Mouse (Mus musculus) MEL (cell line): ENCODE measurements around the gene Mtmr1. TPM values are rescaled to one million over a fixed set of nuclear protein-coding genes. Genes with fewer than 3 reads are reported as not detected.

Experiments
- DNase-seq: peaks from one replicate; pipeline ENCODE4 v3.0.0; 2011; ENCODE audit warnings: low read depth, low spot score
- H3K27ac ChIP-seq: 2 replicates; pipeline ENCODE4 v1.5.1; 2012; ENCODE audit warnings: low read depth, mild to moderate bottlenecking, control low read depth, low read length, moderate library complexity; ENCODE audit not compliant: control insufficient read depth
- H3K27me3 ChIP-seq, 2 experiments: fragments of 150-350 bp in 1 of 2; sonication (generic) in 1 of 2; 2 replicates each; pipeline ENCODE4 v1.6.1; 2012; ENCODE audit warnings: low read length in 2 of 2, mild to moderate bottlenecking in 2 of 2, improper control_type of control experiment in 1 of 2, moderate library complexity in 1 of 2; ENCODE audit not compliant: insufficient read depth in 2 of 2, control insufficient read depth in 1 of 2
- H3K36me3 ChIP-seq, 2 experiments: 2 replicates each; pipeline ENCODE4 v1.6.1; 2012 to 2014; ENCODE audit warnings: low read length in 2 of 2, improper control_type of control experiment in 1 of 2, inconsistent platforms in 1 of 2, mild to moderate bottlenecking in 1 of 2; ENCODE audit not compliant: insufficient read depth in 2 of 2, control insufficient read depth in 1 of 2
- H3K4me1 ChIP-seq, 2 experiments: fragments of 150-350 bp in 1 of 2; sonication (generic) in 1 of 2; 2 replicates each; pipeline ENCODE4 v1.6.1; 2012; ENCODE audit warnings: low read length in 2 of 2, improper control_type of control experiment in 1 of 2, mild to moderate bottlenecking in 1 of 2; ENCODE audit not compliant: insufficient read depth in 2 of 2, control insufficient read depth in 1 of 2
- H3K4me3 ChIP-seq, 2 experiments: fragments of 150-350 bp in 1 of 2; sonication (generic) in 1 of 2; 2 replicates each; pipeline ENCODE4 v1.5.1; 2012; ENCODE audit warnings: low read depth in 2 of 2, low read length in 2 of 2, mild to moderate bottlenecking in 2 of 2, moderate library complexity in 2 of 2, control low read depth in 1 of 2, improper control_type of control experiment in 1 of 2; ENCODE audit not compliant: control insufficient read depth in 1 of 2, insufficient read depth in 1 of 2
- H3K79me2 ChIP-seq: 2 replicates; pipeline ENCODE4 v1.6.1; 2012; ENCODE audit warnings: mild to moderate bottlenecking, low read length, moderate library complexity; ENCODE audit not compliant: control insufficient read depth, poor library complexity, insufficient read depth
- H3K9ac ChIP-seq: 2 replicates; pipeline ENCODE4 v1.6.1; 2012; ENCODE audit warnings: low read depth, mild to moderate bottlenecking, control low read depth, low read length, moderate library complexity; ENCODE audit not compliant: control insufficient read depth, poor library complexity, severe bottlenecking
- H3K9me3 ChIP-seq: fragments of 150-350 bp; sonication (generic); replicated peaks from 2 replicates; pipeline ENCODE4 v1.6.1; 2012; ENCODE audit warnings: mild to moderate bottlenecking, low read length, improper control_type of control experiment, moderate library complexity; ENCODE audit not compliant: insufficient read depth
- CTCF ChIP-seq, 3 experiments: IDR thresholded peaks in 2 of 3; conservative IDR thresholded peaks in 1 of 3; 2 replicates each; pipeline ENCODE4 v1.5.1; 2011 to 2012; ENCODE audit warnings: low read length in 3 of 3, low read depth in 2 of 3, mild to moderate bottlenecking in 2 of 3, improper control_type of control experiment in 1 of 3, inconsistent platforms in 1 of 3, mixed read lengths in 1 of 3, moderate library complexity in 1 of 3; ENCODE audit not compliant: control insufficient read depth in 1 of 3, insufficient read depth in 1 of 3, poor library complexity in 1 of 3, severe bottlenecking in 1 of 3
- E2F4 ChIP-seq: IDR thresholded peaks from 2 replicates; pipeline ENCODE4 v1.6.1; 2011; ENCODE audit warnings: low read depth, low read length, improper control_type of control experiment, borderline replicate concordance
- ETS1 ChIP-seq: IDR thresholded peaks from 2 replicates; pipeline ENCODE4 v1.6.1; 2012; ENCODE audit warnings: low read depth, mild to moderate bottlenecking, inconsistent platforms, low read length, improper control_type of control experiment, moderate library complexity
- GABPA ChIP-seq: IDR thresholded peaks from 2 replicates; pipeline ENCODE4 v1.6.1; 2012; ENCODE audit warnings: low read depth, mild to moderate bottlenecking, inconsistent platforms, low read length, improper control_type of control experiment, moderate library complexity
- JUND ChIP-seq: IDR thresholded peaks from 2 replicates; pipeline ENCODE4 v1.6.1; 2011; ENCODE audit warnings: low read depth, mild to moderate bottlenecking, improper control_type of control experiment, low read length
- MAFK ChIP-seq: IDR thresholded peaks from 2 replicates; pipeline ENCODE4 v1.6.1; 2011; ENCODE audit warnings: low read depth, mild to moderate bottlenecking, low read length, improper control_type of control experiment, borderline replicate concordance
- MAZ ChIP-seq: IDR thresholded peaks from 2 replicates; pipeline ENCODE4 v1.6.1; 2012; ENCODE audit warnings: low read depth, mild to moderate bottlenecking, inconsistent platforms, low read length, improper control_type of control experiment
- MYB ChIP-seq: IDR thresholded peaks from 2 replicates; pipeline ENCODE4 v1.6.1; 2011; ENCODE audit warnings: mild to moderate bottlenecking, low read depth, low read length, improper control_type of control experiment
- MYC ChIP-seq: IDR thresholded peaks from 2 replicates; pipeline ENCODE4 v1.6.1; 2011; ENCODE audit warnings: low read depth, mild to moderate bottlenecking, low read length, improper control_type of control experiment, moderate library complexity
- POLR2AphosphoS2 ChIP-seq: IDR thresholded peaks from 2 replicates; pipeline ENCODE4 v1.6.1; 2011; ENCODE audit warnings: low read length, improper control_type of control experiment
- RCOR1 ChIP-seq: IDR thresholded peaks from 2 replicates; pipeline ENCODE4 v1.6.1; 2012; ENCODE audit warnings: low read depth, mild to moderate bottlenecking, inconsistent platforms, low read length, improper control_type of control experiment
- SMC3 ChIP-seq: IDR thresholded peaks from 2 replicates; pipeline ENCODE4 v1.6.1; 2011; ENCODE audit warnings: low read depth, low read length, improper control_type of control experiment
- TCF12 ChIP-seq: IDR thresholded peaks from 2 replicates; pipeline ENCODE4 v1.6.1; 2014; ENCODE audit warnings: low read depth, mild to moderate bottlenecking, inconsistent platforms, low read length, improper control_type of control experiment, moderate library complexity
- UBTF ChIP-seq: IDR thresholded peaks from 2 replicates; pipeline ENCODE4 v1.6.1; 2012; ENCODE audit warnings: low read depth, mild to moderate bottlenecking, inconsistent platforms, low read length, improper control_type of control experiment, moderate library complexity, borderline replicate concordance; ENCODE audit not compliant: insufficient read depth
- USF1 ChIP-seq: IDR thresholded peaks from 2 replicates; pipeline ENCODE4 v1.6.1; 2014; ENCODE audit warnings: low read depth, mild to moderate bottlenecking, inconsistent platforms, low read length, improper control_type of control experiment, moderate library complexity
- USF2 ChIP-seq, 2 experiments: IDR thresholded peaks; 2 replicates each; pipeline ENCODE4 v1.6.1; 2011 to 2012; ENCODE audit warnings: improper control_type of control experiment in 2 of 2, low read length in 2 of 2, borderline replicate concordance in 1 of 2, inconsistent platforms in 1 of 2, low read depth in 1 of 2, mild to moderate bottlenecking in 1 of 2; ENCODE audit not compliant: insufficient read depth in 1 of 2
- ZKSCAN1 ChIP-seq: IDR thresholded peaks from 2 replicates; pipeline ENCODE4 v1.6.1; 2012; ENCODE audit warnings: low read depth, mild to moderate bottlenecking, inconsistent platforms, low read length, improper control_type of control experiment, moderate library complexity
- ZMIZ1 ChIP-seq: IDR thresholded peaks from 2 replicates; pipeline ENCODE4 v1.6.1; 2012; ENCODE audit warnings: low read depth, mild to moderate bottlenecking, inconsistent platforms, low read length, improper control_type of control experiment, moderate library complexity
- ZNF384 ChIP-seq: IDR thresholded peaks from 2 replicates; pipeline ENCODE4 v1.6.1; 2012; ENCODE audit warnings: low read depth, mild to moderate bottlenecking, inconsistent platforms, low read length, improper control_type of control experiment
- polyA plus RNA-seq, 2 experiments: library from polyadenylated mRNA; stranded (reverse) in 1 of 2; unstranded in 1 of 2; fragments of >175 nt in 1 of 2; fragments of >200 nt in 1 of 2; gene quantifications; 2 replicates each; pipeline versions ENCODE4 v1.2.1 to v1.2.4; 2012; ENCODE audit warnings: low replicate concordance in 2 of 2, low read depth in 1 of 2; ENCODE audit not compliant: insufficient read length in 2 of 2, insufficient read depth in 1 of 2, missing spikeins in 1 of 2
- total RNA-seq: library from RNA; depleted of rRNA; stranded (reverse); fragments of 300-350 nt; gene quantifications from 2 replicates; pipeline ENCODE4 v1.2.3, GENCODE M21; 2012; rRNA removed

The Mtmr1 gene
- total and polyA plus RNA-seq, 3 experiments: 14.8 to 19.4 TPM; not detected in 1

GRCm38 (mm10) chrX:71467491-71467890 lies 102.9 kb downstream of the Mtmr1 start:
- no peak for DNase-seq
- Histone ChIP-seq H3K4me3 (no peak overlapping the region), H3K4me1 (peaks cover 0 to 9% of the 10 kb centered on the region in 2 experiments; a peak in 2 of 4 replicates), H3K27ac (no peak overlapping the region), H3K79me2 (no peaks in the 10 kb centered on the region), H3K9me3 (no peaks in the 10 kb centered on the region), H3K9ac (no peak overlapping the region), H3K27me3 (no peaks in the 10 kb centered on the region), H3K36me3 (peaks cover 0 to 6% of the 10 kb centered on the region in 2 experiments; a peak in 2 of 4 replicates)
- no peak for TF ChIP-seq SMC3
- TF ChIP-seq TCF12: no peak
- TF ChIP-seq JUND: no peak
- TF ChIP-seq ZKSCAN1: no peak
- no peak for TF ChIP-seq MYB
- no peak for TF ChIP-seq RCOR1
- no peak for TF ChIP-seq ZMIZ1
- no peak for TF ChIP-seq GABPA
- no peak for TF ChIP-seq E2F4
- no peak for TF ChIP-seq MAZ
- no peak for TF ChIP-seq UBTF
- TF ChIP-seq USF2 (IDR thresholded peaks at IDR 0.05; ENCODE audit: borderline replicate concordance in 1 of 2, insufficient read depth in 1 of 2, low read depth in 1 of 2, low read length in 2 of 2): no peak
- no peak for TF ChIP-seq MAFK
- TF ChIP-seq ZNF384: no peak
- TF ChIP-seq MYC: no peak
- no peak for TF ChIP-seq CTCF (IDR thresholded peaks at IDR 0.05 in 2 of 3, conservative IDR thresholded peaks at IDR 0.05 in 1 of 3; ENCODE audit: control insufficient read depth in 1 of 3, insufficient read depth in 1 of 3, low read depth in 2 of 3, low read length in 3 of 3, poor library complexity in 1 of 3, severe bottlenecking in 1 of 3)
- TF ChIP-seq POLR2AphosphoS2: no peak
- TF ChIP-seq ETS1: no peak
- no peak for TF ChIP-seq USF1

Other genes starting within 250 kb of the Mtmr1 start
- 2.2 and 3.5 TPM in 2 replicates for gene Mtm1, start 154.0 kb upstream of the Mtmr1 start, total RNA-seq
- 1 to 10 TPM in 1 of 2 experiments, not detected in 1; 4.0 TPM for gene Mtm1, start 154.0 kb upstream of the Mtmr1 start, polyA plus RNA-seq
- gene Cd99l2, start 128.1 kb downstream of the Mtmr1 start, total RNA-seq: 7.7 and 7.9 TPM in 2 replicates
- 10 to 100 TPM in 1 of 2 experiments, not detected in 1; 12.0 TPM for gene Cd99l2, start 128.1 kb downstream of the Mtmr1 start, polyA plus RNA-seq
- 110 and 127 TPM in 2 replicates for gene Hmgb3, start 191.2 kb downstream of the Mtmr1 start, total RNA-seq
- gene Hmgb3, start 191.2 kb downstream of the Mtmr1 start, polyA plus RNA-seq: 100 to 1,000 TPM in 1 of 2 experiments, not detected in 1; 181 TPM